Mouse (Mus musculus) intestine, postnatal 0 days (tissue): ENCODE data around the gene Gm20696. TPM values are rescaled to one million over a fixed set of nuclear protein-coding genes. Genes with fewer than 3 reads are reported as not detected.

Source experiments
- ATAC-seq: fragments of 200-750 bp; cut with Nextera tagmentation; 2 replicates; pipeline ENCODE4 v1.8.0; 2017; ENCODE audit warnings: mild to moderate bottlenecking, moderate TSS enrichment, moderate library complexity
- H3K27ac ChIP-seq: fragments of 300-500 bp; sonication (generic); 2 replicates; pipeline ENCODE4 v1.5.1; 2014; ENCODE audit warnings: mild to moderate bottlenecking, low read depth, low read length, moderate library complexity
- H3K27me3 ChIP-seq: fragments of 300-500 bp; sonication (generic); replicated peaks from 2 replicates; pipeline ENCODE4 v1.6.1; 2014; ENCODE audit warnings: low read length, mixed read lengths; ENCODE audit not compliant: control insufficient read depth, insufficient read depth
- H3K36me3 ChIP-seq: fragments of 300-500 bp; sonication (generic); 2 replicates; pipeline ENCODE4 v1.6.1; 2014; ENCODE audit warnings: mild to moderate bottlenecking, moderate library complexity; ENCODE audit not compliant: control insufficient read depth, insufficient read depth
- H3K4me1 ChIP-seq: fragments of 300-500 bp; sonication (generic); replicated peaks from 2 replicates; pipeline ENCODE4 v1.6.1; 2014; ENCODE audit warnings: antibody characterized with exemption, low read length, mixed read lengths; ENCODE audit not compliant: control insufficient read depth, insufficient read depth
- H3K4me2 ChIP-seq: fragments of 300-500 bp; sonication (generic); replicated peaks from 2 replicates; pipeline ENCODE4 v1.6.1; 2014; ENCODE audit warnings: low read depth, mild to moderate bottlenecking, moderate library complexity
- H3K4me3 ChIP-seq: fragments of 300-500 bp; sonication (generic); 2 replicates; pipeline ENCODE4 v1.5.1; 2014; ENCODE audit warnings: low read depth, low read length
- H3K9ac ChIP-seq: fragments of 300-500 bp; sonication (generic); 2 replicates; pipeline ENCODE4 v1.6.1; 2014; ENCODE audit warnings: mild to moderate bottlenecking, low read depth, low read length
- H3K9me3 ChIP-seq: fragments of 300-500 bp; sonication (generic); 2 replicates; pipeline ENCODE4 v1.6.1; 2016; ENCODE audit warnings: mixed run types; ENCODE audit not compliant: control insufficient read depth
- CTCF ChIP-seq: sonication (generic); IDR thresholded peaks from 2 replicates; pipeline ENCODE4 v1.5.1; 2016; ENCODE audit warnings: low read depth, mild to moderate bottlenecking, control low read depth, antibody characterized with exemption, moderate library complexity
- WGBS: fragments of 180-500 bp; shearing (Covaris S2); extraction: QIAGEN DNeasy Blood & Tissue Kit; methylation state at CpG from one replicate; pipeline ENCODE4 v1.1.7; 2014; 5-methylcytosine and 5-hydroxymethylcytosine counted together
- polyA plus RNA-seq: library from polyadenylated mRNA; unstranded; fragments of >200 nt; fragmentation: Nextera tagmentation; extraction: Ambion mirVana; gene quantifications from 2 replicates; pipeline ENCODE4 v1.2.1, GENCODE M21; 2015

Gm20696 gene
- polyA plus RNA-seq, 1 experiment from 2014 or later = 1.4 TPM

- no peak for ATAC-seq
- Histone ChIP-seq H3K9ac (no peak overlapping the region), H3K27ac (no peak overlapping the region), H3K27me3 (no peaks in the 10 kb centered on the region), H3K4me2 (no peak overlapping the region), H3K9me3 (no peaks in the 10 kb centered on the region), H3K4me3 (no peak overlapping the region), H3K36me3 (no peaks in the 10 kb centered on the region), H3K4me1 (no peaks in the 10 kb centered on the region; the same call in 1 of the 2 replicates)
- 63% methylated on average over 5 of the region's 5 CpGs for WGBS
- TF ChIP-seq CTCF = no peak
Observed at GRCm38 (mm10) chr6:99443460-99443859, 223.1 kb downstream of the Gm20696 start.

- Histone ChIP-seq H3K4me2 (no peak overlapping the region), H3K4me1 (no peaks in the 10 kb centered on the region; the same call in 1 of the 2 replicates), H3K27me3 (no peaks in the 10 kb centered on the region), H3K4me3 (no peak overlapping the region), H3K9me3 (no peaks in the 10 kb centered on the region), H3K27ac (no peak overlapping the region), H3K36me3 (0 out of 2 replicates have a peak, but pooled peaks cover 4% of the 10 kb centered on the region), H3K9ac (no peak overlapping the region)
- WGBS = 78% methylated on average over 7 of the region's 7 CpGs
- no peak for ATAC-seq
- TF ChIP-seq CTCF = no peak
Observed at GRCm38 (mm10) chr6:99441100-99441499, 225.5 kb downstream of the Gm20696 start.

GRCm38 (mm10) chr6:99440606-99441005, 226.0 kb downstream of the Gm20696 start:
- H3K27ac ChIP-seq = no peak overlapping the region

GRCm38 (mm10) chr6:99439878-99440361, 226.7 kb downstream of the Gm20696 start:
- Histone ChIP-seq H3K9me3 (no peaks in the 10 kb centered on the region), H3K36me3 (peaks cover 8% of the 10 kb centered on the region; the same call in 1 of the 2 replicates), H3K27me3 (no peaks in the 10 kb centered on the region), H3K4me3 (no peak overlapping the region), H3K4me1 (no peaks in the 10 kb centered on the region; the same call in 1 of the 2 replicates), H3K27ac (no peak overlapping the region), H3K4me2 (no peak overlapping the region), H3K9ac (no peak overlapping the region)
- no peak for TF ChIP-seq CTCF
- ATAC-seq = no peak
- 31% methylated on average over 9 of the region's 9 CpGs for WGBS

More at GRCm38 (mm10) chr6:99440606-99441005, 226.0 kb downstream of the Gm20696 start:
- no peaks in the 10 kb centered on the region for H3K27me3 ChIP-seq
- no peak overlapping the region for H3K4me3 ChIP-seq
- 0 out of 2 replicates have a peak, but pooled peaks cover 4% of the 10 kb centered on the region for H3K36me3 ChIP-seq
- H3K4me2 ChIP-seq = no peak overlapping the region
- no peak for TF ChIP-seq CTCF
- WGBS = 87% methylated on average over 2 of the region's 2 CpGs
- no peaks in the 10 kb centered on the region; the same call in 1 of the 2 replicates for H3K4me1 ChIP-seq
- ATAC-seq = no peak
- H3K9me3 ChIP-seq = no peaks in the 10 kb centered on the region
- H3K9ac ChIP-seq = no peak overlapping the region

- WGBS = 61% methylated on average over 9 of the region's 9 CpGs
- H3K4me1 ChIP-seq = no peaks in the 10 kb centered on the region; the same call in 1 of the 2 replicates
- no peak overlapping the region for H3K4me3 ChIP-seq
- H3K36me3 ChIP-seq = peaks cover 12% of the 10 kb centered on the region; the same call in 1 of the 2 replicates
- H3K9me3 ChIP-seq = no peaks in the 10 kb centered on the region
- no peak overlapping the region for H3K27ac ChIP-seq
- no peak overlapping the region for H3K4me2 ChIP-seq
- H3K9ac ChIP-seq = no peak overlapping the region
- ATAC-seq = no peak
- TF ChIP-seq CTCF = no peak
- no peaks in the 10 kb centered on the region for H3K27me3 ChIP-seq
Observed at GRCm38 (mm10) chr6:99439214-99439877, 227.3 kb downstream of the Gm20696 start.

DNA sequence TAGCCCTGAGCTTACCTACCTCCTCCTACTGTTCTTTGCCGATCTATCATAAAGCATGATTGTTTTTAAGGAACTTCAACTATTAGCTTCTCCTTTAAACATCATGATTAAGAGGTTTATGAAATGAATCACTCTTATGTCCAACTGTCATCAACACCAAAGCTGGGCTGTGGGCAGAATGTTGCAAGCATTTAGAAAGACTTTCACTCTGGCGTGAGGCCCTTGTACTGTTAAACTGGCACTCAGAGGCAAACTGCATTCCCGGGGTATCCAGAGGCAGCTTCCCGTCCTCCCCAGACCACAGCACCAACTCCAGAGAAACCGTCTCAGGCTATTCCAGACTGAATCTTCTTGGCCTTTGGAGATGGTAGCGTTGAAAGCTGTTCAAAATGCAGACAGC, 230.2 kb downstream of the Gm20696 start:
- no peak for TF ChIP-seq CTCF
- ATAC-seq = no peak
- H3K4me3 ChIP-seq = no peak overlapping the region
- no peak overlapping the region for H3K27ac ChIP-seq
- H3K4me2 ChIP-seq = no peak overlapping the region
- no peaks in the 10 kb centered on the region for H3K9me3 ChIP-seq
- no peaks in the 10 kb centered on the region for H3K27me3 ChIP-seq
- H3K4me1 ChIP-seq = no peaks in the 10 kb centered on the region; the same call in 1 of the 2 replicates
- 88% methylated on average over 6 of the region's 6 CpGs for WGBS
- no peak overlapping the region for H3K9ac ChIP-seq
- H3K36me3 ChIP-seq = peaks cover 21% of the 10 kb centered on the region
